Mouse (Mus musculus) forebrain, postnatal 0 days (tissue): ENCODE measurements around the gene Kazn. TPM values are rescaled to one million over a fixed set of nuclear protein-coding genes. Genes with fewer than 3 reads are reported as not detected.

Source experiments
- ATAC-seq: fragments of 200-750 bp; cut with Nextera tagmentation; 2 replicates; pipeline ENCODE4 v1.8.0; 2017; ENCODE audit warnings: mild to moderate bottlenecking, moderate library complexity
- DNase-seq: peaks from one replicate; pipeline ENCODE4 v3.0.0-alpha.2; 2015
- H3K27ac ChIP-seq: fragments of 300-500 bp; sonication (generic); 2 replicates; pipeline ENCODE4 v1.5.1; 2014; ENCODE audit warnings: low read depth, mild to moderate bottlenecking, antibody characterized with exemption, low read length, moderate library complexity, mixed read lengths
- H3K27me3 ChIP-seq: fragments of 300-500 bp; sonication (generic); 2 replicates; pipeline ENCODE4 v1.6.1; 2014; ENCODE audit warnings: mild to moderate bottlenecking, low read length, mixed read lengths; ENCODE audit not compliant: insufficient read depth
- H3K36me3 ChIP-seq: fragments of 300-500 bp; sonication (generic); 2 replicates; pipeline ENCODE4 v1.6.1; 2014; ENCODE audit warnings: mild to moderate bottlenecking, moderate library complexity; ENCODE audit not compliant: insufficient read depth
- H3K4me1 ChIP-seq: fragments of 300-500 bp; sonication (generic); 2 replicates; pipeline ENCODE4 v1.6.1; 2014; ENCODE audit warnings: antibody characterized with exemption; ENCODE audit not compliant: insufficient read depth
- H3K4me2 ChIP-seq: fragments of 300-500 bp; sonication (generic); 2 replicates; pipeline ENCODE4 v1.6.1; 2014; ENCODE audit warnings: low read depth, mild to moderate bottlenecking, moderate library complexity
- H3K4me3 ChIP-seq: fragments of 300-500 bp; sonication (generic); 2 replicates; pipeline ENCODE4 v1.5.1; 2014; ENCODE audit warnings: low read depth, low read length, mixed read lengths
- H3K9ac ChIP-seq: fragments of 300-500 bp; sonication (generic); 2 replicates; pipeline ENCODE4 v1.6.1; 2014; ENCODE audit warnings: mild to moderate bottlenecking
- H3K9me3 ChIP-seq: fragments of 300-500 bp; sonication (generic); 2 replicates; pipeline ENCODE4 v1.6.1; 2016; ENCODE audit warnings: low read length
- CTCF ChIP-seq: sonication (generic); IDR thresholded peaks from 2 replicates; pipeline ENCODE4 v1.5.1; 2016; ENCODE audit warnings: antibody characterized with exemption, control low read depth, low read depth
- WGBS: fragments of 180-500 bp; shearing (Covaris S2); extraction: QIAGEN DNeasy Blood & Tissue Kit; methylation state at CpG from one replicate; pipeline ENCODE4 v1.1.7; 2014; 5-methylcytosine and 5-hydroxymethylcytosine counted together
- polyA plus RNA-seq: library from polyadenylated mRNA; unstranded; fragments of >200 nt; fragmentation: Nextera tagmentation; extraction: Ambion mirVana; gene quantifications from 2 replicates; pipeline ENCODE4 v1.2.1, GENCODE M21; 2015
- total RNA-seq: library from RNA; depleted of rRNA; stranded (reverse); fragments of >200 nt; gene quantifications from 2 replicates; pipeline ENCODE4 v1.2.3, GENCODE M21; 2014

Kazn gene
- total and polyA plus RNA-seq, 2 experiments from 2014 or later, result 18.7 to 56.4 TPM

- Histone ChIP-seq H3K4me1 (no peaks in the 10 kb centered on the region), H3K27ac (no peak overlapping the region), H3K27me3 (peaks cover 19% of the 10 kb centered on the region), H3K9me3 (no peaks in the 10 kb centered on the region), H3K9ac (no peak overlapping the region), H3K4me3 (no peak overlapping the region), H3K4me2 (no peak overlapping the region), H3K36me3 (no peaks in the 10 kb centered on the region)
- 52% methylated on average over 4 of the region's 4 CpGs for WGBS
- no peak for ATAC-seq
- TF ChIP-seq CTCF, result no peak
- DNase-seq, result no peak
These were observed 150.8 kb downstream of the Kazn start for GRCm38 (mm10) chr4:142088409-142088808.

- peak overlapping the region; percentile 94 for H3K4me2 ChIP-seq
- 10% methylated on average over 20 of the region's 20 CpGs for WGBS
- peaks cover 26% of the 10 kb centered on the region for H3K27me3 ChIP-seq
- no peaks in the 10 kb centered on the region for H3K36me3 ChIP-seq
- no peak overlapping the region for H3K27ac ChIP-seq
- H3K9me3 ChIP-seq, result no peaks in the 10 kb centered on the region
- no peaks in the 10 kb centered on the region for H3K4me1 ChIP-seq
- no peak overlapping the region for H3K4me3 ChIP-seq
- H3K9ac ChIP-seq, result no peak overlapping the region
- no peak for DNase-seq
- TF ChIP-seq CTCF, result no peak
- ATAC-seq, result no peak
These were observed 154.2 kb downstream of the Kazn start for GRCm38 (mm10) chr4:142084936-142085563.

GRCm38 (mm10) chr4:142084131-142084899, 154.9 kb downstream of the Kazn start, which contains the start of gene Tmem51:
Tmem51 (minus strand) TSS chr4:142084304.
- H3K4me1 ChIP-seq, result no peaks in the 10 kb centered on the region
- H3K36me3 ChIP-seq, result no peaks in the 10 kb centered on the region
- H3K4me3 ChIP-seq, result peak within 1 kb of the TSS; percentile 44
- peak within 1 kb of the TSS; percentile 48 for H3K9ac ChIP-seq
- under 1% methylated on average over 50 of the region's 52 CpGs for WGBS
- peak within 1 kb of the TSS; percentile 94 for H3K4me2 ChIP-seq
- H3K27me3 ChIP-seq, result peaks cover 26% of the 10 kb centered on the region
- no peak for DNase-seq
- 0 out of 2 replicates have a peak, but pooled peaks have one; percentile 16 for TF ChIP-seq CTCF
- H3K27ac ChIP-seq, result no peak within 1 kb of the TSS
- peak; percentile 51 for ATAC-seq
- no peaks in the 10 kb centered on the region for H3K9me3 ChIP-seq

- TF ChIP-seq CTCF, result peak; percentile 57
- Histone ChIP-seq H3K27ac (no peak overlapping the region), H3K36me3 (no peaks in the 10 kb centered on the region), H3K9ac (peak overlapping the region; percentile 48), H3K4me2 (peak overlapping the region; percentile 94), H3K4me1 (no peaks in the 10 kb centered on the region), H3K27me3 (peaks cover 26% of the 10 kb centered on the region), H3K9me3 (no peaks in the 10 kb centered on the region), H3K4me3 (peak overlapping the region; percentile 44)
- under 1% methylated on average over 24 of the region's 29 CpGs for WGBS
- DNase-seq, result peak; percentile 56
- peak; percentile 64 for ATAC-seq
These were observed 155.5 kb downstream of the Kazn start for GRCm38 (mm10) chr4:142083762-142084130.

GRCm38 (mm10) chr4:142083193-142083592, 156.0 kb downstream of the Kazn start:
- ATAC-seq (no peak), DNase-seq (no peak)
- peak overlapping the region; percentile 44 for H3K4me3 ChIP-seq
- no peaks in the 10 kb centered on the region for H3K9me3 ChIP-seq
- H3K9ac ChIP-seq, result no peak overlapping the region
- peak overlapping the region; percentile 94 for H3K4me2 ChIP-seq
- peaks cover 26% of the 10 kb centered on the region for H3K27me3 ChIP-seq
- no peak overlapping the region for H3K27ac ChIP-seq
- no peak for TF ChIP-seq CTCF
- 55% methylated on average over 6 of the region's 6 CpGs for WGBS
- H3K36me3 ChIP-seq, result no peaks in the 10 kb centered on the region
- H3K4me1 ChIP-seq, result no peaks in the 10 kb centered on the region

DNA sequence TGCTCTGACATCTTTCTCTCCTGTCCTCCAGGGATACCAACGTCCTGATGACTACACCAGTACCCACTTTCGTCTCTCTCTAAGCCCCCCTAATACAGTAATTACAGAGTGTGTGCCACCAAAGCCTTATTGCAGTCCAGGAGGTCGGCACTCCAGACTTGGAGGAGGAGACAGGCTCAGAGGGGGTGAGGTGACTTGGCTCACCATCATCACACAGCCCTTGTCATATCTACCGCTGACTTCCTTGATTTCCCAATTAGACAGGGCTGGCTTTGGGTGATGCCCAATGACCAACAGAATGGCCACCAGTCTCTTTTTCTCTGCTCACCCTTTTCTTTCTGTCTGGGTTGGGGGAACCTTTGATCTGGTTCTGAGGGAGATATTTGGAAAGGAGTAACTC, 156.5 kb downstream of the Kazn start:
- Histone ChIP-seq H3K36me3 (no peaks in the 10 kb centered on the region), H3K9me3 (no peaks in the 10 kb centered on the region), H3K27me3 (peaks cover 26% of the 10 kb centered on the region), H3K4me1 (no peaks in the 10 kb centered on the region), H3K4me2 (no peak overlapping the region), H3K4me3 (no peak overlapping the region), H3K27ac (no peak overlapping the region), H3K9ac (no peak overlapping the region)
- DNase-seq, result no peak
- WGBS, result 77% methylated on average over 4 of the region's 4 CpGs
- TF ChIP-seq CTCF, result no peak
- no peak for ATAC-seq
